Mouse (Mus musculus): Measurements from ENCODE around the gene F11. TPM values are rescaled to one million over a fixed set of nuclear protein-coding genes. Genes with fewer than 3 reads are reported as not detected.

The F11 gene
- polyA plus RNA-seq, 1 experiment from 2014 or later = 56.3 TPM

- Histone ChIP-seq H3K9me3 (replicated peaks; ENCODE audit: control insufficient read depth, low read length) (no peaks in the 10 kb centered on the region), H3K4me1 (ENCODE audit: control insufficient read depth, low read depth, low read length) (no peaks in the 10 kb centered on the region), H3K4me3 (ENCODE audit: low read depth, low read length) (no peak overlapping the region), H3K4me2 (ENCODE audit: low read depth, low read length) (no peak overlapping the region), H3K27me3 (ENCODE audit: control insufficient read depth, insufficient read depth, low read depth, low read length) (no peaks in the 10 kb centered on the region), H3K9ac (ENCODE audit: low read depth, low read length) (no peak overlapping the region), H3K36me3 (ENCODE audit: control insufficient read depth, insufficient read depth) (no peaks in the 10 kb centered on the region; the same call in 1 of the 2 replicates), H3K27ac (ENCODE audit: low read length) (peak overlapping the region; percentile 66)
- peak; percentile 92 for ATAC-seq (ENCODE audit: low read depth)
- 51% methylated on average over 8 of the region's 8 CpGs for whole genome bisulfite sequencing (ENCODE audit: insufficient replicate concordance)
Observed at GRCm38 (mm10) chr8:45281630-45282029, 19.8 kb upstream of the F11 start.

- Histone ChIP-seq H3K27me3 (ENCODE audit: control insufficient read depth, insufficient read depth, low read depth, low read length) (no peaks in the 10 kb centered on the region), H3K4me2 (ENCODE audit: low read depth, low read length) (no peak overlapping the region), H3K9ac (ENCODE audit: low read depth, low read length) (no peak overlapping the region), H3K9me3 (replicated peaks; ENCODE audit: control insufficient read depth, low read length) (no peaks in the 10 kb centered on the region), H3K4me1 (ENCODE audit: control insufficient read depth, low read depth, low read length) (no peaks in the 10 kb centered on the region), H3K27ac (ENCODE audit: low read length) (no peak overlapping the region), H3K4me3 (ENCODE audit: low read depth, low read length) (no peak overlapping the region), H3K36me3 (ENCODE audit: control insufficient read depth, insufficient read depth) (no peaks in the 10 kb centered on the region; the same call in 1 of the 2 replicates)
- WGBS (ENCODE audit: insufficient replicate concordance) = 53% methylated on average over 3 of the region's 3 CpGs
- no peak for ATAC-seq (ENCODE audit: low read depth)
Observed at GRCm38 (mm10) chr8:45277453-45277852, 15.6 kb upstream of the F11 start.

GRCm38 (mm10) chr8:45274317-45274716 is 12.5 kb upstream of the F11 start:
- Histone ChIP-seq H3K9ac (ENCODE audit: low read depth, low read length) (no peak overlapping the region), H3K4me2 (ENCODE audit: low read depth, low read length) (no peak overlapping the region), H3K36me3 (ENCODE audit: control insufficient read depth, insufficient read depth) (no peaks in the 10 kb centered on the region; the same call in 1 of the 2 replicates), H3K9me3 (replicated peaks; ENCODE audit: control insufficient read depth, low read length) (no peaks in the 10 kb centered on the region), H3K27me3 (ENCODE audit: control insufficient read depth, insufficient read depth, low read depth, low read length) (no peaks in the 10 kb centered on the region), H3K4me1 (ENCODE audit: control insufficient read depth, low read depth, low read length) (no peaks in the 10 kb centered on the region), H3K27ac (ENCODE audit: low read length) (no peak overlapping the region), H3K4me3 (ENCODE audit: low read depth, low read length) (no peak overlapping the region)
- 72% methylated on average over 4 of the region's 4 CpGs for WGBS (ENCODE audit: insufficient replicate concordance)
- no peak for ATAC-seq (ENCODE audit: low read depth)

GRCm38 (mm10) chr8:45269056-45269455 is 7.2 kb upstream of the F11 start:
- no peak for ATAC-seq (ENCODE audit: low read depth)
- Histone ChIP-seq H3K9ac (ENCODE audit: low read depth, low read length) (no peak overlapping the region), H3K27ac (ENCODE audit: low read length) (no peak overlapping the region)

GRCm38 (mm10) chr8:45268485-45268884 is 6.7 kb upstream of the F11 start:
- H3K9ac ChIP-seq (ENCODE audit: low read depth, low read length) = no peak overlapping the region
- no peaks in the 10 kb centered on the region; the same call in 1 of the 2 replicates for H3K4me1 ChIP-seq (ENCODE audit: control insufficient read depth, low read depth, low read length)
- no peaks in the 10 kb centered on the region for H3K27me3 ChIP-seq (ENCODE audit: control insufficient read depth, insufficient read depth, low read depth, low read length)
- no peaks in the 10 kb centered on the region for H3K36me3 ChIP-seq (ENCODE audit: control insufficient read depth, insufficient read depth)
- no peaks in the 10 kb centered on the region for H3K9me3 ChIP-seq (replicated peaks; ENCODE audit: control insufficient read depth, low read length)
- no peak overlapping the region for H3K27ac ChIP-seq (ENCODE audit: low read length)
- no peak for ATAC-seq (ENCODE audit: low read depth)
- no peak overlapping the region for H3K4me2 ChIP-seq (ENCODE audit: low read depth, low read length)
- no peak overlapping the region for H3K4me3 ChIP-seq (ENCODE audit: low read depth, low read length)

More at GRCm38 (mm10) chr8:45269056-45269455, 7.2 kb upstream of the F11 start:
- H3K9me3 ChIP-seq (replicated peaks; ENCODE audit: control insufficient read depth, low read length) = no peaks in the 10 kb centered on the region
- no peaks in the 10 kb centered on the region for H3K27me3 ChIP-seq (ENCODE audit: control insufficient read depth, insufficient read depth, low read depth, low read length)
- no peak overlapping the region for H3K4me3 ChIP-seq (ENCODE audit: low read depth, low read length)
- no peak overlapping the region for H3K4me2 ChIP-seq (ENCODE audit: low read depth, low read length)
- H3K36me3 ChIP-seq (ENCODE audit: control insufficient read depth, insufficient read depth) = no peaks in the 10 kb centered on the region
- no peaks in the 10 kb centered on the region; the same call in 1 of the 2 replicates for H3K4me1 ChIP-seq (ENCODE audit: control insufficient read depth, low read depth, low read length)

GRCm38 (mm10) chr8:45267611-45268391 is 6.0 kb upstream of the F11 start:
- no peak overlapping the region for H3K9ac ChIP-seq (ENCODE audit: low read depth, low read length)
- WGBS (ENCODE audit: insufficient replicate concordance) = 58% methylated on average over 4 of the region's 4 CpGs
- H3K27ac ChIP-seq (ENCODE audit: low read length) = peak overlapping the region; percentile 66; the same call in 1 of the 2 replicates

GRCm38 (mm10) chr8:45266993-45267392 is 5.2 kb upstream of the F11 start:
- Histone ChIP-seq H3K4me2 (ENCODE audit: low read depth, low read length) (no peak overlapping the region), H3K4me1 (ENCODE audit: control insufficient read depth, low read depth, low read length) (no peaks in the 10 kb centered on the region; the same call in 1 of the 2 replicates), H3K27ac (ENCODE audit: low read length) (peak overlapping the region; percentile 48), H3K4me3 (ENCODE audit: low read depth, low read length) (no peak overlapping the region), H3K27me3 (ENCODE audit: control insufficient read depth, insufficient read depth, low read depth, low read length) (no peaks in the 10 kb centered on the region), H3K9ac (ENCODE audit: low read depth, low read length) (no peak overlapping the region), H3K9me3 (replicated peaks; ENCODE audit: control insufficient read depth, low read length) (no peaks in the 10 kb centered on the region), H3K36me3 (ENCODE audit: control insufficient read depth, insufficient read depth) (no peaks in the 10 kb centered on the region)
- no peak for ATAC-seq (ENCODE audit: low read depth)
- 64% methylated on average over 8 of the region's 8 CpGs for WGBS (ENCODE audit: insufficient replicate concordance)

More at GRCm38 (mm10) chr8:45267611-45268391, 6.0 kb upstream of the F11 start:
- no peak overlapping the region for H3K4me3 ChIP-seq (ENCODE audit: low read depth, low read length)
- H3K4me1 ChIP-seq (ENCODE audit: control insufficient read depth, low read depth, low read length) = no peaks in the 10 kb centered on the region; the same call in 1 of the 2 replicates
- no peaks in the 10 kb centered on the region for H3K36me3 ChIP-seq (ENCODE audit: control insufficient read depth, insufficient read depth)
- H3K9me3 ChIP-seq (replicated peaks; ENCODE audit: control insufficient read depth, low read length) = no peaks in the 10 kb centered on the region
- ATAC-seq (ENCODE audit: low read depth) = no peak
- no peaks in the 10 kb centered on the region for H3K27me3 ChIP-seq (ENCODE audit: control insufficient read depth, insufficient read depth, low read depth, low read length)
- no peak overlapping the region for H3K4me2 ChIP-seq (ENCODE audit: low read depth, low read length)

GRCm38 (mm10) chr8:45264918-45265317 is 3.1 kb upstream of the F11 start:
- Histone ChIP-seq H3K4me2 (ENCODE audit: low read depth, low read length) (no peak overlapping the region), H3K27me3 (ENCODE audit: control insufficient read depth, insufficient read depth, low read depth, low read length) (no peaks in the 10 kb centered on the region), H3K4me3 (ENCODE audit: low read depth, low read length) (no peak overlapping the region), H3K4me1 (ENCODE audit: control insufficient read depth, low read depth, low read length) (no peaks in the 10 kb centered on the region; the same call in 1 of the 2 replicates), H3K36me3 (ENCODE audit: control insufficient read depth, insufficient read depth) (no peaks in the 10 kb centered on the region), H3K27ac (ENCODE audit: low read length) (peak overlapping the region; percentile 80), H3K9me3 (replicated peaks; ENCODE audit: control insufficient read depth, low read length) (no peaks in the 10 kb centered on the region), H3K9ac (ENCODE audit: low read depth, low read length) (no peak overlapping the region)
- peak; percentile 86 for ATAC-seq (ENCODE audit: low read depth)
- 37% methylated on average over 4 of the region's 4 CpGs for WGBS (ENCODE audit: insufficient replicate concordance)

GRCm38 (mm10) chr8:45262851-45263250 is 1.0 kb upstream of the F11 start:
- peak overlapping the region; percentile 80 for H3K27ac ChIP-seq (ENCODE audit: low read length)

More at GRCm38 (mm10) chr8:45262851-45263250, 1.0 kb upstream of the F11 start:
- Histone ChIP-seq H3K9me3 (replicated peaks; ENCODE audit: control insufficient read depth, low read length) (no peaks in the 10 kb centered on the region), H3K9ac (ENCODE audit: low read depth, low read length) (no peak overlapping the region), H3K36me3 (ENCODE audit: control insufficient read depth, insufficient read depth) (no peaks in the 10 kb centered on the region), H3K4me3 (ENCODE audit: low read depth, low read length) (no peak overlapping the region), H3K4me1 (ENCODE audit: control insufficient read depth, low read depth, low read length) (no peaks in the 10 kb centered on the region), H3K4me2 (ENCODE audit: low read depth, low read length) (no peak overlapping the region), H3K27me3 (ENCODE audit: control insufficient read depth, insufficient read depth, low read depth, low read length) (no peaks in the 10 kb centered on the region)
- no peak for ATAC-seq (ENCODE audit: low read depth)
- 49% methylated on average over 3 of the region's 3 CpGs for WGBS (ENCODE audit: insufficient replicate concordance)
